Mouse (Mus musculus): ENCODE data around the gene Rgmb. TPM values are rescaled to one million over a fixed set of nuclear protein-coding genes. Genes with fewer than 3 reads are reported as not detected.

Gene Rgmb
- total RNA-seq, 2 experiments from 2014 or later, result 74.0 to 79.9 TPM

GRCm38 (mm10) chr17:15817634-15818033 lies 13.2 kb downstream of the Rgmb start:
- Histone ChIP-seq H3K27ac (no peak overlapping the region), H3K4me3 (no peak overlapping the region)
- DNase-seq (ENCODE audit: low spot score in 2 of 2), result no peak
- no peak for TF ChIP-seq CTCF (conservative IDR thresholded peaks at IDR 0.05)

- no peak overlapping the region for H3K4me3 ChIP-seq
- no peak for DNase-seq (ENCODE audit: low spot score in 2 of 2)
- TF ChIP-seq CTCF (conservative IDR thresholded peaks at IDR 0.05), result no peak
- no peak overlapping the region for H3K27ac ChIP-seq
These were observed 13.8 kb downstream of the Rgmb start for GRCm38 (mm10) chr17:15817096-15817450.

GRCm38 (mm10) chr17:15816379-15817095 lies 14.3 kb downstream of the Rgmb start:
- DNase-seq (ENCODE audit: low spot score in 2 of 2), result no peak
- no peak overlapping the region for H3K27ac ChIP-seq
- TF ChIP-seq CTCF (conservative IDR thresholded peaks at IDR 0.05), result no peak
- no peak overlapping the region for H3K4me3 ChIP-seq

- H3K4me3 ChIP-seq, result no peak overlapping the region
- no peak for DNase-seq (ENCODE audit: low spot score in 2 of 2)
- no peak overlapping the region for H3K27ac ChIP-seq
- no peak for TF ChIP-seq CTCF (conservative IDR thresholded peaks at IDR 0.05)
These were observed 15.4 kb downstream of the Rgmb start for GRCm38 (mm10) chr17:15815312-15816018.

GRCm38 (mm10) chr17:15813658-15814212 lies 17.1 kb downstream of the Rgmb start:
- H3K4me3 ChIP-seq, result no peak overlapping the region
- peak overlapping the region; percentile 55; the same call in 1 of the 2 replicates for H3K27ac ChIP-seq
- no peak for TF ChIP-seq CTCF (conservative IDR thresholded peaks at IDR 0.05)
- DNase-seq (ENCODE audit: low spot score in 2 of 2), result no peak

GRCm38 (mm10) chr17:15812136-15812778 lies 18.6 kb downstream of the Rgmb start:
- DNase-seq (ENCODE audit: low spot score in 2 of 2), result no peak
- TF ChIP-seq CTCF (conservative IDR thresholded peaks at IDR 0.05), result no peak
- H3K27ac ChIP-seq, result peak overlapping the region; percentile 55
- no peak overlapping the region for H3K4me3 ChIP-seq

GRCm38 (mm10) chr17:15809949-15810348 lies 20.9 kb downstream of the Rgmb start:
- H3K4me3 ChIP-seq, result no peak overlapping the region
- TF ChIP-seq CTCF (conservative IDR thresholded peaks at IDR 0.05), result no peak
- peak overlapping the region; percentile 73; the same call in 1 of the 2 replicates for H3K27ac ChIP-seq
- DNase-seq (ENCODE audit: low spot score in 2 of 2), result no peak

- TF ChIP-seq CTCF (conservative IDR thresholded peaks at IDR 0.05), result no peak
- H3K27ac ChIP-seq, result peak overlapping the region; percentile 73
- no peak overlapping the region for H3K4me3 ChIP-seq
- DNase-seq (ENCODE audit: low spot score in 2 of 2), result no peak
These were observed 22.1 kb downstream of the Rgmb start for GRCm38 (mm10) chr17:15808468-15809374.

- peak overlapping the region; percentile 73 for H3K27ac ChIP-seq
- no peak for DNase-seq (ENCODE audit: low spot score in 2 of 2)
- no peak for TF ChIP-seq CTCF (conservative IDR thresholded peaks at IDR 0.05)
- H3K4me3 ChIP-seq, result no peak overlapping the region
These were observed 22.8 kb downstream of the Rgmb start for GRCm38 (mm10) chr17:15808015-15808414.

- Histone ChIP-seq H3K4me3 (no peak overlapping the region), H3K27ac (no peak overlapping the region; the same call in 1 of the 2 replicates)
- TF ChIP-seq CTCF (conservative IDR thresholded peaks at IDR 0.05), result no peak
- no peak for DNase-seq (ENCODE audit: low spot score in 2 of 2)
These were observed 23.4 kb downstream of the Rgmb start for GRCm38 (mm10) chr17:15807295-15807984.

- DNase-seq (ENCODE audit: low spot score in 2 of 2), result no peak
- TF ChIP-seq CTCF (conservative IDR thresholded peaks at IDR 0.05), result peak; percentile 79
- H3K27ac ChIP-seq, result no peak overlapping the region
- no peak overlapping the region for H3K4me3 ChIP-seq
These were observed 26.6 kb downstream of the Rgmb start for GRCm38 (mm10) chr17:15804008-15804812.

Data from layer of hippocampus, adult 2 months (tissue).